Mouse (Mus musculus) right cerebral cortex, postnatal 14 days (tissue): Measurements from ENCODE around the gene Mapkapk2.
"Not testable (repeated sequence)": the region's sequence is repeated elsewhere in the genome, so short reads cannot be mapped to it uniquely, and the experiment has no call there.

ENCODE experiments used
- DNase-seq: peaks from one replicate; pipeline ENCODE4 v3.0.0; 2022

The Mapkapk2 gene

DNA sequence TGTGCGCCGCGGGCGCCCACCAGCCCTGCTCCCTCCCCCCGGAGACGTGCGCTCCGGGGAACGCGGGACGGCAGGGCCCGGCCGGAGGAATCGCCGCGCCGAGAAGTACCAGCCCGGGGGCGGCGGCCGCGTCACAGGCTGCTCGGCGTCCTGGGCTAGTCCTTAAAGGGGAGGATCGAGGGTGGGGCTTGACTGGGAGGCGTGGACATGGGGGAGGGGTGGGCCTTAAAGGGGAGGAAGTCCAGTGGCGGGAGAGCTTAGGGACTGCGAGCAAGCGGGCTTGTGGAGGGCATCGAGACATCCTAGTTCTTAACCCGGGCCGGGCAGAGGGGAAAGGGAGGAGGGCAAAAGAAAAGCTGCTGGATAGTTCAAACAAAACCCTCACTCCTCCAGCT lies at the start of gene Mapkapk2:
TSS of gene Mapkapk2 (minus strand) at position 127 of the 395 bp plus-strand sequence.
- DNase-seq = peak; percentile 93

DNA sequence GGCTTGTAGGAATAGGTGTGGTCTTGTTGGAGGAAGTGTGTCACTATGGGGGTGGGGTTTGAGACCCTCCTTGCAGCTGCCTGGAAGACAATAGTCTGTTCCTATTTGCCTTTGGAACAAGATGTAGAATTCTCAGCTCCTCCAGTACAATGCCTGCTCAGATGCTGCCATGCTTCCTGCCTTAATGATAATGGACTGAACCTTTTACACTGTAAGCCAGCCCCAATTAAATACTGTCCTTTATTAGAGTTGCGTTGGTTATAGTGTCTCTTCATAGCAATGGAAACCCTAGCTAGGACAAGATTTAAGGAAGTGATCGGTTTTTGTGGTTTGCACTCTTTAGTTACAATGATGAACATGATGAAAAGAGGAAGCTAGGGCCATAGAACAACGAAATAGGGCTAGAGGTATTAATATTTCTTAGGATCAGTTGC lies 48.6 kb upstream of the Mapkapk2 start:
- no peak for DNase-seq

DNA sequence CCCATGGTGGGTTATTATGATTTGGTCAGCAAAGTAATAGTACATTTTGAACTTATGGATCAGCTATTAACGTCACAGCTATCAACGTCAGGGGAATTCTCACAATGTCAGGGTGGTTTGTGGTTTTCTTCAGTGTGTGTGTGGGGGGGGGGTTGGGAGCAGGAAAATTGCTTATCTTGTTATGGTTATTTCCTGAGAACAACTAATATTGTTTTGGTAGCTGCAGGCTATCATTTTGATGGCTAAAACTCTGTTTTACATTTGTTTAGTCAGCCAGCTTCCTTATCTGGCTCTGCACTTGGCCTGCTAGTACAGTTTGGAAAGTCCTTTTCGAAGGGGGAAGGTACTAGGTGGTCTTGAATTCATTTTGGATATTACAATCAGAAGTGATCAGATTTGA lies 47.6 kb upstream of the Mapkapk2 start:
- DNase-seq = not testable (repeated sequence)

DNA sequence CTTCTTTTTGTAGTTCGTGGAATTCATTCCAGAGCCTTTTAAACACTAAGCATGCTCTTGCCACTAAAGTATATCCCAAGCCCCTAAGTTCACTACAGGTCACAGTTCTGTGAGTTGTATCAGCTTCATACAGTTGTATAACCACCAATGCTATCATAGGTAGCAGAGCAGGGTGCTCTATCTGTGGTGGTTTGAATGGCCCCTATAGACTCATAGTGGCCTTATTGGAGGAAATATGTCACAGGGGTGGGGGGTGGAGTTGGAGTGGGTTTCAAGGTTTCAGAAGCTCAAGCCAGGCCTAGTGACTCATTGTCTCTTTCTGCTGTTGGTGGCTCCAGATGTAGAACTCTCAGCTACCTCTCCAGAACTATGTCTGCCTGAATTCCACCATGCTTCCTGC lies 44.8 kb upstream of the Mapkapk2 start:
- no peak for DNase-seq

DNA sequence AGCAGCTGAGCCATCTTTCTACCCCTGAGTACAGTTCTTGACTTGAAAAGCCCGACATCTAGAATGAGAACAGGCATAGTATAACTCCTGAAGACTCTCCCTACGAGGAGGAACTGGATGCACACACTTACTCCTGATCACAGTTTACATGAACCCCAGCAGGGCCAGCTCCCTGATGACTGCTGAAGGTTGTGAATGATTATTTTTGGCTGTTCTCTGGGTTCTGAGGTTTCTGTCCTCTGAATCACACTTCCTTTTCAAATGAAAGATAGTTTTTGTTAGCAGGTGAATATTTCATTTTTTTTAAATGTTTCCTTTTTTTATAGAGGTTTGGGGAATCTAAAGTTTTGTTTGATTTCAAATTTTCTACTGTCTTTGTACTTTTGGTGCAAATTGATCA lies 43.8 kb upstream of the Mapkapk2 start:
- DNase-seq = no peak

DNA sequence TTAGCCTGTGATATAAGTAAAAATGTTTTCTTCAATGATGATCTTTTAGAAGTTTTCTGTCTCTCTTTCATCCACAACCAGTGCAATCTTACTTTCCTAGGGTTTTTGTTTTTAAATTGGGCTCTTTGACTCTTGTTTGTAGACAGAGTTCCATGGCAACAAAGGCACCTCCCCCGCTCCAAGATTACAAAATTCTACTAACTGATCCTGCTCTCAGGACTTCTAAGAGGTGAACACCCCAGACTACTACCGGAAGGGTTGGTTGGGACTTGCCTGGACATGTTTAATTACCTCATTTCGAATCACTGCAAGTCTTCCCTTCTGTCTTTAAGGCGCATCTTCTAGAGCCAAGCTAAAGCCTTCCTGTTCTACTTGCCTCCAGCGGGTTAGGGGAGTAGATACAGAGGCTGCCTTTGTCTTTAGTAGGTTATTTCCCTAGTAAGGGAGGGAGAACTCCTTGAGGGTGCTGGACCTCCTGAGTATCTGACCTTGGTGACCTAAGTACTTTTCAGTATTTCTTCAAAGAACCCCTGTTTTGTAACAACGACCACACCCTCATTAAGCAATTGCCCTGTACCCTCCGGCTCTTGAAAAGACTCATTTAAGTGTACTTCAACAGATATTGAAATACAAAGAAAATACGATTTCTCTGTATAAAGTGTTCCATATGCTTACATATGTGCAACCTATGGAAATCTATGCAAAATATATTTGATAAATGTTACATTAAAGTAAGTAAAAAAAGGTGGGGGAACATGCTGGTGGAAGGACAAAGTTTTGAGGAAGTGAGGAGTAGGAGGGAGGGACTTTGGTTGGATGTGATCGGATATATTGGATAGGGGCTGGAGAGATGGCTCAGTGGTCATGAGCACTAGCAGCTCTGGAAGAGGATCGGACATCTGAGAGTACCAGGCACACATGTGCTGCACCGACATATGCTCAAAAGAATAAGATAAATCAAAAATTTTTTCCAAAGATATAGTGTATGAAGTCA lies 41.8 kb upstream of the Mapkapk2 start:
- DNase-seq = no peak

DNA sequence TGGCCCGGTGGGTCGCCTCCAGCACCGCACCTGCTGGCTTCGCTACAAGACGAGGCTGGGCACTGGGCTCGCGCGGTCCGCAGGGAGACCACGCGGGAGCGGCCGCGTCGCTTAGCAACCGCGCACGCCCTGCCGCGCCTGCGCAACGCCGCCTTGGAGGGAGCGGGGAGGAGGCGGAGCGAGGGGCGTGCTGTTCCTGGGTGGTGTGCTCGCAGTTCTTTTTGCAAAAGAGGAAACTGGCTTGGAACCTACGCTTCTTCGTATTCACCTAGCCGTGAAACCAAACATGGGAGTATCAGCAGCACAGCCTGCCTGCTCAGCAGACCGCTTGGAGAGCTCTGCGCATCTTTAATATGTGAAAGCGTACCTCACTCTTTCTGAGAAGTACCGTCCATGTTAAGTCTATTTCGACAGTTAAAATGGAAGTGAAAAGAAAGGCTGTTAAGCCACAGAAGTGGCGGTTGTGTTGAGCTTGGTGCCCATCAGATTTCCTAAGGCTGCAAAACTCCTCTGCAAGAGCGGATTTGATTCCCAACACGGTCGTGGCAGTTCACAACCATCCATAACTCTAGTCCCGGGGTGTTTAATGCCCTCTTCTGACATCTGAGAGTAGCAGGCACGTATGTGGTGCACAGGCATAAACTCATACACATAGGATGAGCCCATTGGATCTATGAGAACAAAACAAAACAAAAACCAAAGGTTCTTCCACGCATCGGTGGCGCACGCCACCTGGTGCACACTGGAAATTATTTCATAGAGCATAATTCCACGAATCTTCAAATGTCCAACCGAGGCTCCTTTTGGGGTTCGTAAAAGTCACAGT lies 40.8 kb upstream of the Mapkapk2 start, which contains the start of gene Dyrk3:
TSS of gene Dyrk3 (minus strand) at position 150 of the 826 bp plus-strand sequence.
- peak; percentile 89 for DNase-seq

DNA sequence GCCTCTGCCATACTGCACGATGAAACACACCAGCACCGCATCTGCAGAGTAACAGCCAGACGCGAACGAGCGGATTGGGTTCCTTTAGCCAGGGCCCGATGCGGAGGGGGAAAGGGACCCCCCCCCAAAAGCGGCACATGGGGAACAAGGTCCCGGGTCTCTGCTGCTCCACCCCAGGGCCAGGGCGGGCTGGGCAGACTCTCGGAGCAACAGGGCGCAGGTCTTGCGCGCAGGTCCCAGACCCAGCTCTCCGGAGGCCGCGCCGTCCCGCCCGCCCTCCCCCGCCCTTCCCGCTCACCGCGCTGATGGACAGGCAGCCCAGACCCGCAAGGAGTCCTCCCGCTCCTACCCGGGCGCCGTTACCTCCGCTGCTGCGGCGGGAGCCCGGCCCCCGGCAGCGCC lies 40.1 kb upstream of the Mapkapk2 start:
- DNase-seq = no peak

DNA sequence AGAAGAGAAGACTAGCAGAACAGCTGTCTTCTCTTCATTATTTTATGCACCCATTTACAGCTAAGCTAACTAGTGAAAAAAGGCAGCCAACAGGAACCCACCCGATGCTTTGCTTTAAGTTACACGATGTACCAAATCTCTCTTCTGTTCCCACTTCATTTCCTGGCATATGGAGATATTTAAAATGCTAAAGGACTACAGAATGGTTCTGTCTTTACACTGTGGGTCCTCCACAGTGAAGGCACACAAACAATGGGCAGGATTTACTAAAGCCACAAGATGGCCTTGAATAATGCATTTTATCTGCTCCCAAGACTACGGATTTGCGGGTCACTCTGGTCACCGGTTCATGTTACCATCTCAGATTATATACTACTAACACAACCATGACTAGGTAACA lies 39.5 kb upstream of the Mapkapk2 start:
- no peak for DNase-seq

DNA sequence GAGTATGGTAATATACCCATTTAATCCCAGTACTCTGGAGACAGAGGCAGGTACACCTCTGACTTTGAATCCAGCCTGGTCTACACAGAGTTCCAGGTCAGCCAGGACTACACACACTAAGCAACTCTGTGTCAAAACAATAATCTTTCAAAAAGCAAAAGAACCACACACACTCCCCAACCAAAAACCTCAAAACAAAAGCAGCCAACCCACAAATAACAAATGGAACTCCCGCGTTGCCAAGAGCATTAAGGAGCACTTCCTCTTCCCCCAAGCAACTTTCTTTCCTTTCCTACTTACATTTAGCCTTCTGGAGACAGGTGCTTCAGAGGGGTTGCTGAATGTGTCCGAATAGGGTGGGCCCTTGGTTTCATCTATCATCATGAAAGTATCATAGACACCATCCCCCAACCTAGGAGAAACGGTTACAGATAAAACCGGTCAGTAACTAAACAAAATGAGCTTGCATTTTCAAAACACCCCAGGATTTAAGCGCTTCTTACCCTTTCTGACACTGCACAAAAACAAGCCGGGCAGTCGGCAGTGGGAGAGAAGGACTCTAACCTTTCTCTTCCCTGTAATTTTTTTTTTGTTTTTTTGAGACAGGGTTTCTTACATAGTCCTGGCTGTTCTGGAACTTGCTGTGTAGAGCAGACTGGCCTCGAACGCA lies 38.5 kb upstream of the Mapkapk2 start:
- no peak for DNase-seq

DNA sequence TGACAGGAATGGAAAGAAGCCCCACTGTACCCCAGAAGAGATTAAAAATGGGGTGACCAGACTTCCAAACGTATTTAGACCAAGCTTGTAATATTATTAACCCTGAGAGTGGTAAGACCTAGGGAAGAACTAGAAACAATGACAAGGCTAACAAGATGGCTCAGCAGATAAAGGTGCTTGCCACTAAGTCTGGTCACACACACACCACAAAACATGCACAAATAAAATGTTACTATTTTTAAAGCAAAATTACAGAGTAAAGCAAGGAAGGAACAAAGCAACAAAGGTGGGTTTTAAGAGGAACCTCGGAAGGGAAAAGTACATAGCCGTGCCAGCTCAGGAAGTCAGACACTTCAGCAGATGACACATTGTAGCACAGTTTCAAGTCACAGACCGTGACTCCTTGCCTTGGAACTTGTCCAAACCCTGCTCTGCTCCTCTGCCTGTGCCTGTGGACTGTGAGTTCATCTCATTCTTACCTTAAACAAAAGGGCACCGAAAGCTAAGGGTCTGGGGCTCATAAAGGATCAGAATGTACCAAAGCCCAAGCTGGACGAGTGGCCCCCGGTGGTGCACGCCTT lies 37.4 kb upstream of the Mapkapk2 start:
- DNase-seq = no peak

DNA sequence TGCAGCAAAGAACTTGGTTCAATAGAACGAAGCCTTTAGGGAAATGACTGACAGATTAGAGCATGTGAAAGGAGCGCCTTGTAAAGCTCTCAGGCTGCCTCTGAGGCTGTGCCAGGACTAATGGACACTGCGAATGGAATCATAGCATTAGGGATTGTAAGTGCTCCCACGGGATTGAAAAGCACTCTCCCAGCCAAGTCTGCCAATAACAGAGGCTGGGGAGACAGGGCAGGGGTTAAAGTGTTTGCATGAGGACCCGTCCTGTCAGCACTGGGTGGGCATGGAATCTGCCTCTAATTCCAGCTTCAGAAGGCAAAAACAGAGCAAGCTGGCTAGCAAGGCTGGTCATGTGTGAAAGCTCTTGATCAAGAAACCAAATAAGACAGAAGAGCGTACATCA lies 36.6 kb upstream of the Mapkapk2 start:
- DNase-seq = no peak

DNA sequence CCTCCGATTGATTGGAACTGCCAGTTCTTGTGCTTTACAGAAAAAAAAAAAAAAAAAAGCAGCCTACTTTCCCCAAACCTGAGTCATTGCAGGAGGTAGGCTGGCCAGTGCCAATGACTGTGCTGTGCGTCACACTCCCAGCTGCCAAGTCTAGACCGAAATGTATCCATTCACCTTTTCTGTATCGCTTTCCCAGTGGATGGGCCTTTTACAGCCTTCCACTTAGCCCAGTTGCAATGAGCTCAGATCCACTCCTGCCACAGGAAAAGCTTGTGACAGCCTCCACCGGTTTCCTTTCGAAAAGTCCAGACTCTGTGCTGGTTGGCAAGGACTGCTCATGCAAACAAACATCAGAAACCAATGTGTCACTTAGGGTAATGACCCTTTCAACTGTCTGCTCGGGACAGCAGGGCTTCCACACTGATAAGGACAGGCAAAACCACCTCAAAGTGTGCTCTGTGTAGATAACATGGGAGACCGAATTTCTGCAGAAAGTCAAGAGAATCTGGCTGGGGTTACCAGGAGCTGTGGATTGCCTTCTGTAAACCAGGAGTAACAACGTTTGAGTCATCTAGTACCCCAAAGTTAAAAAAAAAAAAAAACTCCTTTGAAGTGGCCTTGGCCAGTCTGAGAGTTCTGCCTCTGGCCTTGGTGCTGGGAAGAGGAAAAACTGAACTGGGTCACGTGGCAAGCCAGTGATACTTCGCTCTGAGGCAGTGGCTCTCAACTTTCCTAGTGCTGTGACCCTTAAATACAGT lies 28.5 kb upstream of the Mapkapk2 start:
- no peak for DNase-seq

DNA sequence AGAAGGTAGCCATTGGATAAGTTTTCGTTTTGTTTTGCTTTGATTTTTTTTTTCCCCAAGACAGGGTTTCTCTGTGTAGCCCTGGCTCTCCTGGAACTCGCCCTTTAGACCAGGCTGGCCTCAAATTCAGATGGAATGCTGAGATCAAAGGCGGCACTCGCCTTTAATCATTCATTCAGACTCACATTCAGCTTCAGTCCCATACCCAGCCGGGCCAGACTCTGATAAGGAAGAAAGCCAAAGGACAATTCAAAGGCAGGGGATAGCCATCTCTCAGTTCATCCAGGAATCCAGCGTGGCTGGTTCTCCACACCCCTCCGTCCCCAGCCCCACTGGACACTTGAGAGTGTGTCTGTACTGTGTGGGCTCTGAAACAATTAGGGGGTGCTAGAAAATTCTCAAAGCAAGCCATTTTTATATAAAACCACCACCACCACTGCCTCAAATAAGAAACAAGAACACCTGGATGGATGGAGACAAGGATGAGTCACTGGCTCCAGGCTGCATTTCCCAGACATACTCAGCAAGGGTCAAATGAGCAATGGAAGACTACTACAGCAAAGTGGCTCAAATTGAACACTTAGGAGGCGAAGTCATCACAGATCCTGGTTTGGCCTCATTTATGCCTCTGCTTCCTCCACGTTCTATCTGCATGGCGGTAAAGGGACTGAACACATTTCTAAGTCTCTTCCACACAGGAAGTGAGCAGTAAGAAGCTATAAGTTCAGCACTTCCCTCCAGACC lies 26.1 kb upstream of the Mapkapk2 start:
- DNase-seq = no peak

DNA sequence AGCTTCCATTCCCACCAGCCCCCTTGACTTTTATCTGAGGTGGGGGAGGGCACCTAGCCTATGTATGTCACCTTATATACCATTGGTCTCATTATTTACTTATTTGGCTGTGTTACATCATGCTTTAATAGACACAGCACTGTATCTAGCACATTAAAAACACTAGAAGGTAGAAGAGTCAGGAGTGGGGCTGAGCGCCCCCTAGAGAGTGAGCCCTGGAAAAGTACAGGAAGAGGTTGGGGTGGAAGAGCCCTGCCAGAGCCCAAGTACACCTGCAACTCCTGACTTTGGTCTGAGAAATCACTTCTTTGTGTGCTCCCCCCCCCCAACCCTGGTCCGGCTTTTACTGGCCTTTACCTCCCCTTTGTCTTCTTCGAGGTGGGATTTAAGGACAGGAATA lies 24.4 kb upstream of the Mapkapk2 start:
- DNase-seq = no peak

DNA sequence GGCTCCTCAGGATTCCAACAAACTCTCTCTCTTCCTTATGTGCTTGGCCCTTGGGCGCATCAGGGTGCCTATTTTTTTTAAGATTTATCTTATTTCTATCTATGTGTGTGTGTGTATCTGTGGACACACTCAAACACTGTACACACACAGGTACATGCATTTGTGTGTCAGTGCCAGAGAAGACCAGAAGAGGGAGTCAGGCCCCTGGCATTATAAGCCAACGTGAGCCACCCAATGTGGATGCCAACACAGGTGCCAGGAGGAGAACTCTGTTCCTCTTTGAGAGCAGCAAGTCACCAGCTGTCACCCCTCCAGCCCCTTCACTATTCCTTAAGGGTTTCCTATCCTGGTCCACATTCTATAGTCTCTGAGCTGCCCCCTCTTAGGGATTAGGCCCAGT lies 21.4 kb upstream of the Mapkapk2 start:
- DNase-seq = no peak

DNA sequence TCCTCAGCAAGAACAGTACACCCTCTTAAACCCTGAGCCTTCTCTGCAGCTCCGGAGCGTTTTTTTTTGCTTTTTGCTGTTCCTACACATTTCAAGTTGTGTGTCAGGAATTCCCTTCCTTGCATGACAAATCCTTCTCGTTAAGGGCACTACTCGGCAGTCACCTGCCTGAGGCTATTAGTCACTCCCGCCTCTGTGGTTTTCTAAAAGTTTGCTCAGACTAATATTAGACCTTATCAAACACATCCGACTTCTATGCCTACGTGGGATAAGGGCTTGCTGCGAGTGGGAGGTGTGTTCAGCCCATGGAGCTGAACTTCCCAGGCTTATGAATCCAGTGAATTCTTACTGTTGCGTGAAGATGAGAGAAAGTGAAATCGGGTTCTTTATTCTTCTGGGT lies 20.9 kb upstream of the Mapkapk2 start:
- no peak for DNase-seq

DNA sequence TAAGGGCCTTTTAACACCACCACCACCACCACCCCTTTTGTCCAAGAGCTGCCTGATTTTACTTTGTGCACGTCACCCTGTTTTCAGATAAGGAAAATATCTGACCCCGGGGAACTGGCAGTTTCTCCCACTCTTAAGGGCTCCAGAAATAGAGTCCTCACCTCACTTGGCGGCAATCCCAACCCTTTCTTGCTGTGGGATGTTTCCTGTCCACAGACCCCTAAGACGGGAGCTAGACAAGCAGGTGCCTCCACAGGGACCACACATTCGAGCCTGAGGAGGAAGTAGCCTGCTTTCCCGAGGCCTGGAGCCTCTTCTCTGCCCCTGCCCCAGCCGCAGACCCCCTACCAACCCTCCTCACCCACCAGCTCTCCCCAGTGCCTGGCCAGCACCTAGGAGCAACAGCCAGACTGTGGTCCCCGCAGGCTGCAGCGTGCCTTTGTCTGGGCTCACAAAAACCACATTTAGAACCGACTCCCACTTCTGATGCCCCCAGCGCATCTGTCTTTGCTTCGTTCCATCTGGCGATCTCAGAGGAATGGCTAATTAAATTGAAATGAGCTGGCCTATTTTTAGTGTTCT lies 18.9 kb upstream of the Mapkapk2 start:
- DNase-seq = peak; percentile 42

DNA sequence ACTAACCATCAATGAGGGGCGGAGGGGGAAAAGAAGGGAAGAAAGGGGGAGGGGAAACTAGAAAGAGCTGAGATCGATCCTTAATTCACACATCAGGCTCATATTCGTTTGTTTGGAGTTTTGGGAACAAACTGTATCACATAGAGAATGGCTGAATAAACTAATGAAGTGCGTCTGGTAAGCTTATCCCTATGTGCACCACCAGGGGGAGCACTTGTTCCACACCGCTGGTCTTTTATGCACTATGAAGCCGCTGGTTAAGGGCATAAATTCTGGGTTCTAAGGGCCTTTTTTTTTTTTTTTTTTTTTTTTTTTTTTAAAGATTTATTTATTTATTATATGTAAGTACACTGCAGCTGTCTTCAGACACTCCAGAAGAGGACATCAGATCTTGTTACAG lies 18.3 kb upstream of the Mapkapk2 start:
- DNase-seq = peak; percentile 69

DNA sequence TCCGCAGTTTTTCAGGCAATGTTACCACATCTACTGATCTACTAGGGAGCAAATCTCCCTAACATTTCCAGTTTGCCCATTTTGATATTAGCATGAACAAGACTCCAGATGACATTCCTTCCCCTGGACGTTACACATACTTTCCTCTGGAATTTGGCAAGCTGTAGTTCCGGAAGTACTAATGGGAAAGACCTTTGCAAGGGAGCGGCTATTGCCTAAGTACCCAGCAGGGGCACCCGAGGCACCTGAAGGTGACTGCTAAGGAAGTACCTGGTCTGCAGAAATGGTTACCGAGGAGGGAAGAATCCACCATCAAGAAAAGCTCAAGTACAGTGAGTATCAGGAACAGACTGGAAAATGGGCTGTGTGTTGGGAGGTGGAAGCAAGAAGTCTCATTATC lies 14.9 kb upstream of the Mapkapk2 start:
- DNase-seq = no peak
